In the genomic region with DNA sequence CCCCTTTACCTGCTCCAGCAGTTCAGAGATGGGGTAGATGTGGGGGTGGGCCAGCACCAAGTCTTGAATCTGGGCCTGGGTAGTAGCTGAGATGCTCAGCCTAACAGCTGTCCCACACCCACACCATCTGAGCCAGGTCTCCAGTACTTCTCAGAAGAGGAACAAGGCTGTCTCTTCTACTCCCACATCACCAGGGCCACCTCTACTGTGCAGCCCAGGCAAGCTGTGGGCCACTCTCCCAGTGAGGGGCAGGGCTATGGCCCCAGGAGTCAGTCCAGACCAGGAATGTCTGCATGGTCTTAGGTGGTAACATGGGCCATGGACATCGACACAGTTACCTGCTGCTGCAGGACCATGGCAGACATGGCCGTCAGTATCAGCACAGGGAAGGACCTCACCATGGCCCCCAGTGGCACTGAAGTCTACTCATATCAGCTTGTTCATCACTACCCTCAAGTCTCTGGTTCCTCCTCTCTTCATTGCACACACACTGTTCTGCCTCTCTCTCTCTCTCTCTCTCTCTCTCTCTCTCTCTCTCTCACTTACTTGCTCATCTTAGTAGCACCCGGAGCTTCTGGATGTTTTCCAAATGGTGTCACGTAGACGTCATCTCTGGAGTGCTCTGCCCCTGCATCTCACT, we compare ENCODE assay signal across 22 mouse cellular contexts. TPM values are rescaled to one million over a fixed set of nuclear protein-coding genes. Genes with fewer than 3 reads are reported as not detected.
DNase-seq lines count a peak whose midpoint lies in the region; ATAC-seq and TF ChIP-seq lines count a peak whose summit lies in the region.
"Had no signal": no experiment of that assay in that cellular context is flagged by ENCODE, and none has a peak within 500 bp of the region (broad histone marks: within the 10 kb centered on the region; RNA-seq: fewer than 3 reads in every experiment).

No protein-coding gene starts in this region.

- no peaks in the 10 kb centered on the region for H3K79me2 ChIP-seq in MEL (ENCODE audit: control insufficient read depth, insufficient read depth, low read length, poor library complexity)

- DNase-seq in heart, adult 11 months, result peak; percentile 69
- no peak for DNase-seq in heart, postnatal 25 days (ENCODE audit: low spot score)
- peak; percentile 86 for DNase-seq in MEL (ENCODE audit: low read depth, low spot score)
- DNase-seq in liver, embryonic 14.5 days (ENCODE audit: low read depth in 3 of 3, low spot score in 3 of 3), result no peak
- no peak for DNase-seq in spleen, adult 18-20 months
- no peak for DNase-seq in left cerebral cortex, postnatal 14 days (ENCODE audit: low spot score in 2 of 2)
- no peak for DNase-seq in frontal cortex, postnatal 10 days (ENCODE audit: low spot score in 2 of 2)
- DNase-seq: adrenal gland, postnatal 25 days; cerebellum, postnatal 14 days; embryo, embryonic 11 days; kidney, adult 9 months; lung, postnatal 36 days; thymus, postnatal 25 days had no signal

- no peak for TF ChIP-seq POLR2A in MEL (IDR thresholded peaks at IDR 0.05; ENCODE audit: control insufficient read depth in 1 of 2, insufficient read depth in 1 of 2, low read depth in 1 of 2, low read length in 2 of 2, poor library complexity in 1 of 2)

- H3K4me3 ChIP-seq in MEL (ENCODE audit: control insufficient read depth in 1 of 2, insufficient read depth in 1 of 2, low read depth in 2 of 2, low read length in 2 of 2), result peak overlapping the region; percentile 15 to 35
- H3K4me3 ChIP-seq in liver, embryonic 14.5 days (ENCODE audit: insufficient read depth in 1 of 2, low read depth in 2 of 2, low read length in 2 of 2), result no peak overlapping the region
- H3K4me3 ChIP-seq: embryonic facial prominence, embryonic 15.5 days; heart, embryonic 13.5 days; midbrain, embryonic 13.5 days; stomach, embryonic 15.5 days had no signal

- peak overlapping the region; percentile 86 for H3K27ac ChIP-seq in MEL (ENCODE audit: control insufficient read depth, low read depth, low read length)
- H3K27ac ChIP-seq in liver, embryonic 14.5 days, result peak overlapping the region; percentile 46
- H3K27ac ChIP-seq: embryonic facial prominence, embryonic 15.5 days; midbrain, embryonic 13.5 days; stomach, embryonic 15.5 days had no signal

- H3K4me2 ChIP-seq in liver, embryonic 14.5 days (ENCODE audit: low read depth), result no peak overlapping the region
- H3K4me2 ChIP-seq: embryonic facial prominence, embryonic 15.5 days; heart, embryonic 13.5 days; midbrain, embryonic 13.5 days; stomach, embryonic 15.5 days had no signal

- peaks cover 0 to 12% of the 10 kb centered on the region in 2 experiments; a peak in 2 of 4 replicates for H3K4me1 ChIP-seq in MEL (ENCODE audit: control insufficient read depth in 1 of 2, insufficient read depth in 2 of 2, low read length in 2 of 2)
- peaks cover 13 to 20% of the 10 kb centered on the region in 2 experiments for H3K4me1 ChIP-seq in liver, embryonic 14.5 days (replicated peaks; ENCODE audit: control insufficient read depth in 2 of 2, insufficient read depth in 2 of 2, low read length in 1 of 2)
- H3K4me1 ChIP-seq: embryonic facial prominence, embryonic 15.5 days; midbrain, embryonic 13.5 days; stomach, embryonic 15.5 days had no signal

- TF ChIP-seq EP300 in MEL (IDR thresholded peaks at IDR 0.05; ENCODE audit: low read depth in 1 of 2, low read length in 2 of 2), result peak; percentile 28 to 50
- no peak for TF ChIP-seq EP300 in liver, embryonic 14.5 days (IDR thresholded peaks at IDR 0.05; ENCODE audit: low read depth)

- no peak for TF ChIP-seq CTCF in MEL (IDR thresholded peaks at IDR 0.05 in 2 of 3, conservative IDR thresholded peaks at IDR 0.05 in 1 of 3; ENCODE audit: control insufficient read depth in 1 of 3, insufficient read depth in 1 of 3, low read depth in 2 of 3, low read length in 3 of 3, poor library complexity in 1 of 3, severe bottlenecking in 1 of 3)
- TF ChIP-seq CTCF in liver, embryonic 14.5 days (IDR thresholded peaks at IDR 0.05; ENCODE audit: low read depth), result no peak

- TF ChIP-seq RAD21 in MEL (IDR thresholded peaks at IDR 0.05; ENCODE audit: low read depth, low read length), result no peak

- no peaks in the 10 kb centered on the region for H3K9me3 ChIP-seq in MEL (replicated peaks; ENCODE audit: insufficient read depth, low read length)
- H3K9me3 ChIP-seq in liver, embryonic 14.5 days (ENCODE audit: control insufficient read depth, low read length), result no peaks in the 10 kb centered on the region
- H3K9me3 ChIP-seq: embryonic facial prominence, embryonic 15.5 days; heart, embryonic 13.5 days; stomach, embryonic 15.5 days had no signal

- 38% methylated on average over 5 of the region's 5 CpGs for WGBS in liver, embryonic 14.5 days (ENCODE audit: insufficient replicate concordance)

- ATAC-seq in liver, embryonic 14.5 days (ENCODE audit: insufficient read depth), result peak; percentile 22; the same call in 1 of the 2 replicates
- peak; percentile 40; the same call in 1 of the 2 replicates for ATAC-seq in monocyte, adult 5-6 weeks (replicated peaks; ENCODE audit: insufficient number of reproducible peaks, low FRiP score, low TSS enrichment, poor library complexity, severe bottlenecking)
- ATAC-seq: activated CD4-positive, CD25-positive, alpha-beta regulatory T cell, adult 4 months; forebrain, embryonic 14.5 days; midbrain, embryonic 13.5 days; Patski had no signal

- intact Hi-C loops in heart, postnatal 25 days (cut with DNase I), result no loop called here
- intact Hi-C loops in left cerebral cortex, postnatal 14 days (cut with DNase I), result no loop called here

- H3K36me3 ChIP-seq in MEL (ENCODE audit: control insufficient read depth in 1 of 2, insufficient read depth in 2 of 2, low read length in 2 of 2), result peaks cover 0 to 15% of the 10 kb centered on the region in 2 experiments; a peak in 2 of 4 replicates
- H3K36me3 ChIP-seq in liver, embryonic 14.5 days (replicated peaks; ENCODE audit: control insufficient read depth, insufficient read depth, low read depth), result no peaks in the 10 kb centered on the region
- H3K36me3 ChIP-seq: embryonic facial prominence, embryonic 15.5 days; heart, embryonic 13.5 days; midbrain, embryonic 13.5 days; stomach, embryonic 15.5 days had no signal

- peak overlapping the region; percentile 38 for H3K9ac ChIP-seq in MEL (ENCODE audit: control insufficient read depth, low read depth, low read length, poor library complexity, severe bottlenecking)
- no peak overlapping the region; the same call in 1 of the 2 replicates for H3K9ac ChIP-seq in liver, embryonic 14.5 days (replicated peaks)
- H3K9ac ChIP-seq: embryonic facial prominence, embryonic 15.5 days; heart, embryonic 13.5 days; midbrain, embryonic 13.5 days; stomach, embryonic 15.5 days had no signal

- no peaks in the 10 kb centered on the region for H3K27me3 ChIP-seq in MEL (ENCODE audit: control insufficient read depth in 1 of 2, insufficient read depth in 2 of 2, low read length in 2 of 2)
- H3K27me3 ChIP-seq in liver, embryonic 14.5 days (ENCODE audit: control insufficient read depth, insufficient read depth, low read length), result no peaks in the 10 kb centered on the region
- H3K27me3 ChIP-seq: CH12.LX; embryonic facial prominence, embryonic 15.5 days; heart, embryonic 13.5 days; midbrain, embryonic 13.5 days; Patski; stomach, embryonic 15.5 days had no signal

TF ChIP-seq in MEL, 35 proteins besides CTCF, POLR2A, EP300 and RAD21 (continues in another document):
- TF ChIP-seq JUND (IDR thresholded peaks at IDR 0.05; ENCODE audit: low read depth, low read length) (peak; percentile 99), ZMIZ1 (IDR thresholded peaks at IDR 0.05; ENCODE audit: low read depth, low read length) (no peak), USF2 (IDR thresholded peaks at IDR 0.05; ENCODE audit: borderline replicate concordance in 1 of 2, insufficient read depth in 1 of 2, low read depth in 1 of 2, low read length in 2 of 2) (no peak), HCFC1 (IDR thresholded peaks at IDR 0.05; ENCODE audit: low read depth, low read length) (0 out of 2 replicates have a peak, but pooled peaks have one; percentile 20), NRF1 (IDR thresholded peaks at IDR 0.05; ENCODE audit: insufficient read depth, low read depth, low read length, poor library complexity, severe bottlenecking) (no peak), GABPA (IDR thresholded peaks at IDR 0.05; ENCODE audit: low read depth, low read length) (no peak), MEF2A (IDR thresholded peaks at IDR 0.05; ENCODE audit: extremely low read depth, insufficient replicate concordance, low read depth, low read length, poor library complexity, severe bottlenecking) (no peak), GATA1 (IDR thresholded peaks at IDR 0.05; ENCODE audit: low read depth, low read length) (peak; percentile 43), POLR2AphosphoS5 (IDR thresholded peaks at IDR 0.05; ENCODE audit: borderline replicate concordance, low read depth, low read length) (peak; percentile 63; the same call in 1 of the 2 replicates), CHD2 (IDR thresholded peaks at IDR 0.05; ENCODE audit: low read length) (no peak), SIN3A (IDR thresholded peaks at IDR 0.05; ENCODE audit: low read length) (no peak), MYB (IDR thresholded peaks at IDR 0.05; ENCODE audit: low read depth, low read length) (no peak), ZC3H11A (IDR thresholded peaks at IDR 0.05; ENCODE audit: low read depth, low read length) (no peak), KAT2A (conservative IDR thresholded peaks at IDR 0.05; ENCODE audit: low read depth, low read length) (no peak), NELFE (IDR thresholded peaks at IDR 0.05; ENCODE audit: low read depth, low read length) (no peak), MAX (IDR thresholded peaks at IDR 0.05; ENCODE audit: low read length) (no peak), ETS1 (IDR thresholded peaks at IDR 0.05; ENCODE audit: low read depth, low read length) (peak; percentile 89)

RNA-seq across cellular contexts. Expression of a gene that starts 15.8 kb away (rescaled TPM):
- 10 to 100 TPM; 15.6 to 18.3 TPM for total RNA-seq in heart, postnatal 25 days (2021)
- total RNA-seq in MEL (2012; rRNA removed), result 9.6 and 14.4 TPM in 2 replicates
- polyA plus RNA-seq in MEL (2012; ENCODE audit: insufficient read depth in 1 of 2, insufficient read length in 2 of 2, low read depth in 1 of 2, low replicate concordance in 2 of 2, missing spikeins in 1 of 2), result 10 to 100 TPM in 1 of 2 experiments, not detected in 1; 21.2 TPM
- polyA plus RNA-seq in liver, embryonic 14.5 days (2012; rRNA removed), result 23.7 and 27.3 TPM in 2 replicates
- 32.5 and 38.3 TPM in 2 replicates for polyA plus RNA-seq in liver, embryonic 14.5 days (2014; fragmentation: Nextera tagmentation; extraction: Ambion mirVana)
- total RNA-seq in monocyte, adult 5-6 weeks (2017), result 60.1 to 68.1 TPM (median 66.0 TPM) in 3 replicates
- 10 to 100 TPM; 26.7 to 29.3 TPM for total RNA-seq in left cerebral cortex, postnatal 14 days (2021)

RNA-seq across cellular contexts. Expression of a gene that starts 58.0 kb away (rescaled TPM):
- 10 to 100 TPM; 19.4 to 20.0 TPM for total RNA-seq in heart, postnatal 25 days (2021)
- 2.9 and 3.1 TPM in 2 replicates for total RNA-seq in MEL (2012; rRNA removed)
- 1 to 10 TPM in 1 of 2 experiments, not detected in 1; 5.9 TPM for polyA plus RNA-seq in MEL (2012; ENCODE audit: insufficient read depth in 1 of 2, insufficient read length in 2 of 2, low read depth in 1 of 2, low replicate concordance in 2 of 2, missing spikeins in 1 of 2)
- polyA plus RNA-seq in liver, embryonic 14.5 days (2012; rRNA removed), result 6.2 and 8.5 TPM in 2 replicates
- polyA plus RNA-seq in liver, embryonic 14.5 days (2014; fragmentation: Nextera tagmentation; extraction: Ambion mirVana), result 17.5 and 19.0 TPM in 2 replicates
- total RNA-seq in monocyte, adult 5-6 weeks (2017), result 2.1 to 7.2 TPM (median 4.7 TPM) in 3 replicates
- total RNA-seq in left cerebral cortex, postnatal 14 days (2021), result 1 to 10 TPM; 2.1 to 2.4 TPM

Comparison
In these comparisons a context has a peak if more than half of its experiments do, and no peak if none do; other contexts are left out.
1. DNase-seq: peak in heart, adult 11 months (single experiment) and MEL (single experiment); none in heart, postnatal 25 days (single experiment), liver, embryonic 14.5 days (0 of 3), spleen, adult 18-20 months (0 of 2), left cerebral cortex, postnatal 14 days (0 of 2) and frontal cortex, postnatal 10 days (0 of 2).
2. H3K4me3 ChIP-seq: peak in MEL (2 of 2); none in liver, embryonic 14.5 days (0 of 2).